Mouse (Mus musculus) C2C12 (cell line): ENCODE measurements around the gene N4bp2l1. TPM values are rescaled to one million over a fixed set of nuclear protein-coding genes. Genes with fewer than 3 reads are reported as not detected.

Experiments
- H3K27me3 ChIP-seq: one replicate; pipeline ENCODE4 v1.6.1; 2011; ENCODE audit not compliant: control insufficient read depth, insufficient read depth, insufficient read length
- H3K36me3 ChIP-seq: one replicate; pipeline ENCODE4 v1.6.1; 2011; ENCODE audit not compliant: control insufficient read depth, insufficient read depth
- H3K4me3 ChIP-seq: one replicate; pipeline ENCODE4 v1.5.1; 2011; ENCODE audit warnings: mild to moderate bottlenecking, control low read depth; ENCODE audit not compliant: poor library complexity, insufficient read depth, severe bottlenecking
- H3K79me2 ChIP-seq: one replicate; pipeline ENCODE4 v1.6.1; 2011; ENCODE audit not compliant: control insufficient read depth, insufficient read depth
- H3K79me3 ChIP-seq: one replicate; pipeline ENCODE4 v1.6.1; 2011; ENCODE audit warnings: low read depth, control low read depth
- H3ac ChIP-seq: one replicate; pipeline ENCODE3; 2011; ENCODE audit warnings: low read depth; ENCODE audit not compliant: control insufficient read depth, insufficient read length
- CEBPB ChIP-seq: IDR thresholded peaks from one replicate; pipeline ENCODE4 v1.6.1; 2011; ENCODE audit warnings: low read depth, mild to moderate bottlenecking, control low read depth, moderate library complexity
- CTCF ChIP-seq: IDR thresholded peaks from one replicate; pipeline ENCODE4 v1.5.1; 2011; ENCODE audit not compliant: control insufficient read depth, insufficient read depth, insufficient read length
- FOSL1 ChIP-seq: IDR thresholded peaks from one replicate; pipeline ENCODE4 v1.8.0; 2011; ENCODE audit warnings: mild to moderate bottlenecking, low read length; ENCODE audit not compliant: poor library complexity, insufficient read depth, severe bottlenecking
- MAX ChIP-seq: IDR thresholded peaks from one replicate; pipeline ENCODE4 v1.6.1; 2011; ENCODE audit warnings: mild to moderate bottlenecking, control low read depth
- MYOD1 ChIP-seq: IDR thresholded peaks from one replicate; pipeline ENCODE4 v1.6.1; 2011; ENCODE audit warnings: low read depth; ENCODE audit not compliant: control insufficient read depth, insufficient read length
- MYOG ChIP-seq: IDR thresholded peaks from one replicate; pipeline ENCODE4 v1.6.1; 2011; ENCODE audit not compliant: control insufficient read depth, insufficient read length; ENCODE audit errors: extremely low read depth
- USF1 ChIP-seq: IDR thresholded peaks from one replicate; pipeline ENCODE4 v1.6.1; 2011; ENCODE audit warnings: low read depth, mild to moderate bottlenecking, control low read depth, moderate library complexity
- polyA plus RNA-seq: library from polyadenylated mRNA; unstranded; fragments of >200 nt; fragmentation: generic; extraction: Trizol; gene quantifications from one replicate; pipeline ENCODE4 v1.2.1, GENCODE M21; 2012; ENCODE audit warnings: missing spikeins

Gene N4bp2l1
- polyA plus RNA-seq, 1 experiment, result 0.33 TPM

DNA sequence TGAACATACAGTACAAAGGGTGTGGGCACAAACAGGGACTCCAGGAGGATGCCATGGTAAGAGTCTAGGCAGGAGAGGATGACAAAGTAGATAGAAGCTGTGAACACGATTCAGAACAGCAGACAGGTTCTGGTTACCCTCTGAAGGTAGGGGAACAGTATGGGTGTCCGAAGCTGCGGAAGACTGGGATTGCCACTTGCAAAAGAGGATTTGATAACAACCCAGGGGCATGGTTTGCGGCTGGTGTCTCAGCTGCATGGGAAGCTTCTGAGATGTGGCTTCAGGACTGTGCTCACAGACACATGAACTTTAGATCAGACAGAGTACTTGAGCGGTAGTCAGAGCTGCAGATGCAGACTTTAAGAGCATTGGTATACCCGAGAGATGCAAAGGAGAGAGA is 32.6 kb downstream of the N4bp2l1 start:
- no peaks in the 10 kb centered on the region for H3K27me3 ChIP-seq
- H3K4me3 ChIP-seq, result no peak overlapping the region
- peaks cover 33% of the 10 kb centered on the region for H3K36me3 ChIP-seq
- no peak overlapping the region for H3ac ChIP-seq
- H3K79me3 ChIP-seq, result no peaks in the 10 kb centered on the region
- TF ChIP-seq MYOG, result no peak
- no peak for TF ChIP-seq CEBPB
- no peak for TF ChIP-seq MAX
- no peak for TF ChIP-seq MYOD1
- no peak for TF ChIP-seq FOSL1
- no peak for TF ChIP-seq CTCF
- no peak for TF ChIP-seq USF1
- H3K79me2 ChIP-seq, result no peaks in the 10 kb centered on the region

DNA sequence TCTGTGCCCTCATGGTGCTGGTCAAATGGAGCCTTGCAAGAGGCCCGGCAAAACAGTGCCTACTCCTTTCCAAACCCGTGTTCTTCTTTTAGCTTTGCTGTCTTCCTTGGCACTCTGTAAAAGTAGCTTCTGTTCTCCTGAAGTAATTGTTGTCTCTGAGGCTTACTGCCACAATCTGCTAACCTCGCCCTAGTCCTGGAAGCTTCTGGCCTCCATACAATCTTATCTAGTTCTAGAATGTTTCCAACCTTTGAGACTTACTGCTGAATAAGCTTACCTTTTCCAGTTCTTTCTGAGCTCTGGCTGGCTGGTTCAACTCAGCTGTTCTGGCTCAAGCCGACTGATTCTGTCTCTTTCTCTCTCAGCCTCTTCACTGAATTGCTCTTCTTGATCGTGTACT is 35.2 kb downstream of the N4bp2l1 start:
- H3K4me3 ChIP-seq, result no peak overlapping the region
- TF ChIP-seq MAX (no peak), CTCF (no peak), MYOG (no peak), MYOD1 (no peak), CEBPB (no peak), FOSL1 (no peak), USF1 (no peak)
- H3K79me2 ChIP-seq, result no peaks in the 10 kb centered on the region
- H3K27me3 ChIP-seq, result no peaks in the 10 kb centered on the region
- H3K79me3 ChIP-seq, result no peaks in the 10 kb centered on the region
- peaks cover 31% of the 10 kb centered on the region for H3K36me3 ChIP-seq
- no peak overlapping the region for H3ac ChIP-seq

DNA sequence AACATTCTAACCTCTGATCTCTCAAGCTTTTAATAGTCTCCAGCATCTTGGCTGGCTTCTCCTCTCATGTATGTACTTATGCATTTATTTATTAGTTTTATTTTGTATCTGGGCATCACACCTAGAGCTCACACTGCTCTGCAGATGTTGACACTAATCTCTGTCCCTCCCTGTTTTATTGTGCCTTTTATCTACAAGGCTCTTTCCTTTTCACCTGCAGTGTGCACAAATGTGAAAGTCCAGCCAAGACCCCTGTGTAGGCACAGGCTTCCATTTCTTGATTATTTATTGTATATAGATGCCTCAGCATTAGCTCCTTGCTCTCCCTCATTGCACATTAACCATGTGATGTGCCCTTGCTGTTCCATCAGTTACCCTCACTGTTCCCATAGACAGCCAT is 35.6 kb downstream of the N4bp2l1 start:
- H3K79me2 ChIP-seq, result no peaks in the 10 kb centered on the region
- no peaks in the 10 kb centered on the region for H3K27me3 ChIP-seq
- TF ChIP-seq USF1 (no peak), MYOG (no peak), MAX (no peak), FOSL1 (no peak), MYOD1 (no peak), CEBPB (no peak), CTCF (no peak)
- H3K79me3 ChIP-seq, result no peaks in the 10 kb centered on the region
- H3K4me3 ChIP-seq, result no peak overlapping the region
- peaks cover 29% of the 10 kb centered on the region for H3K36me3 ChIP-seq
- H3ac ChIP-seq, result no peak overlapping the region

DNA sequence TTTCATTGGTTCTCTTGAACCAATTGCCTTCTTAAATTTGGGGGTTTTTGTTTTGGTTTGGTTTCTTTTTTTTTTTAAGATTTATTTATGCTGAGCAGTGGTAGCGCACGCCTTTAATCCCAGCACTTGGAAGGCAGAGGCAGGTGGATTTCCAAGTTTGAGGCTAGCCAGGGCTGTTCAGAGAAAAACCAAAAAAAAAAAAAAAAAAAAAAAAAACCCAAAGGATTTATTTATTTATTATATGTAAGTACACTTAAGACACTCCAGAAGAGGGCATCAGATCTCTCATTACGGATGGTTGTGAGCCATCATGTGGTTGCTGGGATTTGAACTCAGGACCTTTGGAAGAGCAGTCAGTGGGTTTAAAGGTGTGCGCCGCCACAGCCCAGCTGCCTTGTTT is 36.1 kb downstream of the N4bp2l1 start:
- no peak for TF ChIP-seq CEBPB
- TF ChIP-seq FOSL1, result no peak
- no peak for TF ChIP-seq CTCF
- no peak for TF ChIP-seq USF1
- no peak for TF ChIP-seq MAX
- TF ChIP-seq MYOG, result no peak
- TF ChIP-seq MYOD1, result no peak
- Histone ChIP-seq H3ac (no peak overlapping the region), H3K79me3 (no peaks in the 10 kb centered on the region), H3K27me3 (no peaks in the 10 kb centered on the region), H3K79me2 (no peaks in the 10 kb centered on the region), H3K4me3 (no peak overlapping the region), H3K36me3 (peaks cover 29% of the 10 kb centered on the region)

DNA sequence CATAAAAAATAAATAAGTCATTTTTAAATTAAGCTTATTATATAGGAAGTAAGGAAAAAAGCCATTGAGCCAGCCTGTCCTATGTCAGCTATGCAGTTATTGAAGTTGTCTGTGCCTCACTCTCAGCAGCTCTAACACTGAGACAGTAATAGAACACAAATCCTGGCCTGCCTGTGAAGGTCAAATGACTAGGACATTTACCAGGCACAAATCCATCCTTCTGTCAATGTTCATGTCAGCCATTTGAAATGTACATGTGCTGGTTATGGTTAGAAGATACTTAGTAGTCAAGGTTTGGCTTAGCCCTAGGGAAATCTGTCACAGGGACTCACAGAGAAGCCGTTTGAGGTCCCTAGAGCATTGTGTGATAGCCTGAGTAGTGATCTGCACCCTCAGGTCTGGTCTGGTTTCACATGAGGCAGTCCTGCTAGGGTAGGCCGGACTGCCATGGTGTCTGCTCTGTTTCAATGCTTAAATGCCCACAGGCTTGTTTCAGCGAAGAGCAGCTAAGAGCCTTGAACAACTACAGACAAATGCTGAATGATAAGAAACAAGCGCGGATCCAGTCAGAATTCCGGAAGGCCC is 37.4 kb downstream of the N4bp2l1 start:
- TF ChIP-seq USF1 (no peak), CTCF (no peak), MYOD1 (no peak), MYOG (no peak)
- Histone ChIP-seq H3K79me3 (no peaks in the 10 kb centered on the region), H3K79me2 (no peaks in the 10 kb centered on the region), H3K27me3 (no peaks in the 10 kb centered on the region), H3ac (no peak overlapping the region), H3K36me3 (peaks cover 30% of the 10 kb centered on the region), H3K4me3 (no peak overlapping the region)

DNA sequence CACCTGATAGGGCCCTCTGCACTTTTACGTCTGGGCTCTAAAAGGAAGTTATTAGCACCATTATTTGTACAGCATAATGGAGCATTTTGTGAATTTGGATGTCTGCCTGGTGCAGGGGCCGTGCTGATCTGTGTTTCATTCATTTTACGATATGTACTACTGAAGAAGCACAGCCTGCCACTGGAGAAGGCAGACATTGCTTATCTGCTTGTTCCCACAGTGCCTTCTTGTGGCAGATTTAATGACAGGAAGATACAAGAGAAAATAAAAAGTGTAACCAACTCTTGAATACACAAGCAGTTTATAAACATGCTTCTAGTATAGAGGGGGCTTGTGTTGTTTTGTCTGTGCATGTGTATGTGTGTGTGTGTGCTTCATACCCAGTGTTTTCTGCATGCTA is 45.4 kb downstream of the N4bp2l1 start:
- Histone ChIP-seq H3K36me3 (peaks cover 24% of the 10 kb centered on the region), H3K79me3 (no peaks in the 10 kb centered on the region), H3K27me3 (no peaks in the 10 kb centered on the region), H3K4me3 (no peak overlapping the region), H3ac (no peak overlapping the region), H3K79me2 (no peaks in the 10 kb centered on the region)
- no peak for TF ChIP-seq MAX
- no peak for TF ChIP-seq FOSL1
- no peak for TF ChIP-seq MYOG
- no peak for TF ChIP-seq USF1
- no peak for TF ChIP-seq MYOD1
- TF ChIP-seq CTCF, result no peak
- no peak for TF ChIP-seq CEBPB
